Mouse (Mus musculus) hindbrain, embryonic 16.5 days (tissue): Measurements from ENCODE around the gene Smad1. TPM values are rescaled to one million over a fixed set of nuclear protein-coding genes. Genes with fewer than 3 reads are reported as not detected.

Source experiments
- polyA plus RNA-seq: library from polyadenylated mRNA; unstranded; fragments of >200 nt; fragmentation: Nextera tagmentation; extraction: Ambion mirVana; gene quantifications from 2 replicates; pipeline ENCODE4 v1.2.1, GENCODE M21; 2015

Gene Smad1
- polyA plus RNA-seq, 1 experiment from 2014 or later = 55.2 TPM

Other genes with a start within 250 kb of the Smad1 start
- not detected in 2 replicates for gene 1700011L22Rik, start 150.9 kb downstream of the Smad1 start, polyA plus RNA-seq
- gene Mmaa, start 104.6 kb downstream of the Smad1 start, polyA plus RNA-seq = 16.4 and 18.8 TPM in 2 replicates
- gene Otud4, start 240.1 kb upstream of the Smad1 start, polyA plus RNA-seq = 7.7 and 9.5 TPM in 2 replicates